Mouse (Mus musculus) erythroblast, embryonic 14.5 days (primary cell): ENCODE results near the gene Ripply3.

Experiments
- GATA1 ChIP-seq: IDR thresholded peaks from 2 replicates; pipeline ENCODE4 v1.6.1; 2012; ENCODE audit warnings: low read length, inconsistent platforms, mixed read lengths
- TAL1 ChIP-seq: IDR thresholded peaks from 3 replicates; pipeline ENCODE4 v1.6.1; 2012; ENCODE audit warnings: low read length, inconsistent platforms, mixed read lengths

- no peak for TF ChIP-seq GATA1
- TF ChIP-seq TAL1, result no peak
These were observed 13.0 kb upstream of the Ripply3 start for GRCm38 (mm10) chr16:94315215-94315614.
